Mouse (Mus musculus) C2C12 (cell line): Measurements from ENCODE around the gene Tenm1.

Source experiments
- CTCF ChIP-seq: IDR thresholded peaks from one replicate; pipeline ENCODE4 v1.5.1; 2011; ENCODE audit not compliant: control insufficient read depth, insufficient read depth, insufficient read length
- USF1 ChIP-seq: IDR thresholded peaks from one replicate; pipeline ENCODE4 v1.6.1; 2011; ENCODE audit warnings: low read depth, mild to moderate bottlenecking, control low read depth, moderate library complexity

DNA sequence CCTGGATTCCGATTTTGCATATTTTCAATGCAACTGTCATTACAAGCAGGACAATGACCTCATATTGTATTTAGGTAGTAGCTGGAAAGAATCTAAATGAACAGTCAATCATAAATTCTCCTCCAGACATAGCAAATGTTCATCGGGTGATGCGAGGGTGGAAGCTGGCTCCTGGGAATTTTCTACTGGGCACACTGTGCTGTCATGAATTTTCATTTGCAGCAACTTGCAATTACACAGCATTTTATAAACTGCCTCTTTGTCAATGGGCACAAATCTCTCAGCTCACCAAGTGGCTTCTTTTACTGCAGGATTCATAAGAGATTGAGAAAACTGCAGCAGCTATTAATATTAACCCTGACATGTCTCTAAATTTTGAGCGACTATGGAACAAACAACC is 898.2 kb downstream of the Tenm1 start:
- no peak for TF ChIP-seq CTCF
- TF ChIP-seq USF1 = no peak
